Mouse (Mus musculus) kidney, adult 2 months (tissue): ENCODE measurements around the gene Kdm5a. TPM values are rescaled to one million over a fixed set of nuclear protein-coding genes. Genes with fewer than 3 reads are reported as not detected.

Source experiments
- DNase-seq: peaks from one replicate; pipeline ENCODE4 v3.0.0; 2021
- H3K27ac ChIP-seq: fragments of 200-500 bp; 2 replicates; pipeline ENCODE4 v1.5.1; 2012; ENCODE audit warnings: low read depth, low read length, control low read depth, inconsistent platforms; ENCODE audit not compliant: insufficient read depth
- H3K27me3 ChIP-seq: fragments of 200-500 bp; replicated peaks from 2 replicates; pipeline ENCODE4 v1.6.1; 2012; ENCODE audit warnings: mild to moderate bottlenecking, moderate library complexity, low read length, inconsistent platforms; ENCODE audit not compliant: control insufficient read depth, insufficient read depth
- H3K36me3 ChIP-seq: fragments of 200-500 bp; 2 replicates; pipeline ENCODE4 v1.6.1; 2012; ENCODE audit warnings: mild to moderate bottlenecking, moderate library complexity, low read length, inconsistent platforms; ENCODE audit not compliant: control insufficient read depth, insufficient read depth
- H3K4me1 ChIP-seq: fragments of 200-500 bp; 2 replicates; pipeline ENCODE4 v1.6.1; 2011; ENCODE audit warnings: low read length; ENCODE audit not compliant: control insufficient read depth, insufficient read depth
- H3K4me3 ChIP-seq: fragments of 200-500 bp; 2 replicates; pipeline ENCODE4 v1.5.1; 2011; ENCODE audit warnings: mild to moderate bottlenecking, low read depth, low read length, control low read depth; ENCODE audit not compliant: insufficient read depth
- CTCF ChIP-seq: fragments of 200-500 bp; conservative IDR thresholded peaks from 2 replicates; pipeline ENCODE4 v1.5.1; 2011; ENCODE audit warnings: low read depth, mild to moderate bottlenecking, control low read depth, low read length, moderate library complexity, mixed read lengths; ENCODE audit not compliant: insufficient read depth, insufficient read length
- POLR2A ChIP-seq: fragments of 200-500 bp; IDR thresholded peaks from one replicate; pipeline ENCODE4 v1.6.1; 2011; ENCODE audit warnings: low read depth, low read length, control low read depth
- WGBS: fragments of 180-500 bp; shearing (Covaris S2); methylation state at CpG from one replicate; pipeline ENCODE4 v1.1.7; 2018; 5-methylcytosine and 5-hydroxymethylcytosine counted together
- polyA plus RNA-seq: library from polyadenylated mRNA; depleted of rRNA; stranded (reverse); fragments of >200 nt; gene quantifications from 2 replicates; pipeline ENCODE4 v1.2.3, GENCODE M21; 2012; rRNA removed

Gene Kdm5a
- polyA plus RNA-seq = 3.5 and 4.3 TPM in 2 replicates

DNA sequence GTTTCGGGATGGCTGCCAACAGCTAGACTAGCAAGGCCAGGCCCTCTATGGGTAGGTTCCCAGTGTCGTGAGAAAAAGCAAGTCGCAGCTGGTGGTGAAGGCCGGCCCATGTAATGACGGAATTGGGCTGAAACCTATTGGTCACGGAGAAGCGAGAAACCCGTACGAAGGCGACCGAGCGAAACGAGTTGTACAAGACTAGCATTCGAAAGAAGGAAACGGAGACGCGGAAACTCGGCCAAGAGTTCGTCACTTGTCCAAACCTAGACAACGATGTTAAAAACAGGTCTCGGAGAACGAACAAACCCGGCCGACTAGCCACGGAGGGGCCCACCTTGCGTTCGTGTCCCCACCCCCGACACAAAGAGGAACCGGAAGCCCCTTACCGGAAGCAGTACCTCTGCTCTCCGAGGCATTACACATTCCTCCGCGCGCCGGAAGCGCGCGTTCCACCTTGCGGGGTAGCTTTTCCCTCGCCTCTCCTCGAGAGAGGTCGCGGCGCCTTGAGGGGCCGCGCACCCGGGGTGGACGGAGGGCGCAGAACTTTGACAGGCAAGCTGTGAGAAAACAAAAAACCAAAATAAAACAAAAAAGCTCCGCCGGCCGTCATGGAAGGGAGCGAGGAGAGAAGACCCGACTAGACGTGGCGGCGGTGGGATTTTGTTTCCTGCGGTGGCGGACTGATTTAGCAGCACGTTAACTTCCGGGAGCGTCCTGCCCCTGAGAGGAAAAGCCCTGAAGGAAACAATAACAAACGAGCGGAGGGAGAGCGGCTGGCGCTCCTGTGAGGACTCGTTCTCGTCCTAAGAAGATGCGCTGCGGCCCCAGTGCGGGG, at the start of gene Kdm5a, which contains the start of gene Ccdc77:
Gene Kdm5a, plus strand, starts transcription at position 437 of the 835 bp plus-strand sequence.
Gene Ccdc77, minus strand, starts transcription at position 687 of the 835 bp plus-strand sequence.
- WGBS = under 1% methylated on average over 71 of the region's 71 CpGs
- peak within 1 kb of the TSS; percentile 96 for H3K27ac ChIP-seq
- DNase-seq = peak; percentile 96

DNA sequence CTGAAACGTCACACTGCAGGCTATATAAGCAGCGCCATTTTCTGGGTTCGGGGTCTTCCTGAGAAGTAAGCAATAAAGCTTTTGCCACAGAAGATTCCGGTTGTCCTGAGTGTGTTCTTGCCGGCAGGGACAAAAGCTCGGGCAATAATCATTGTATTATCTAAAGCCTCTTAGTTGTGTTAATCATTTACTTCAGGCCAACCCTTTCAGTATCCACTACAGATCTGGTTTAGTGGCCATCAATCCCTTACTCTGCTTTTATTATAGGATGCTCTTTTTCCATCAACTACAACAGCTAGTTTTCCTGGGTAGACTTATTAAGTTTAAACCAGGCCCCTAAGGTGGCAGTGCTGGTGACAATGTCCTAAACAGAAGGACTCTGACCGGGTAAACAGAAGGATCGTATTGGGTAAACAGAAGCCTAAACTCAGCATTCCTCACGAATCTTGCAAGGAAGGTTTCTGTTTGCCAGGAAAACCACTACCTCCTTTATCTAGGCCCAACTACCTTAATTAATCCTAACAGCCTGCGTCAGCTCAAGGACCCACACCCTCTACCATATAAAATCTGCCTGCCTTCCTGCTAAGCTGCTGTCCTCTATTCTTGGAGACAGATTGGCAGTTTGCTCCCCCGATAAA, 45.5 kb upstream of the Kdm5a start:
- DNase-seq = no peak
- no peak overlapping the region for H3K27ac ChIP-seq
- WGBS = 65% methylated on average over 11 of the region's 11 CpGs

More for the DNA sequence above, at the start of gene Kdm5a, which contains the start of gene Ccdc77:
- peaks cover 2% of the 10 kb centered on the region; the same call in 1 of the 2 replicates for H3K36me3 ChIP-seq
- peak within 1 kb of the TSS; percentile 80 for H3K4me3 ChIP-seq
- peaks cover 9% of the 10 kb centered on the region; the same call in 1 of the 2 replicates for H3K4me1 ChIP-seq
- no peaks in the 10 kb centered on the region for H3K27me3 ChIP-seq
- peak; percentile 27; the same call in 1 of the 2 replicates for TF ChIP-seq CTCF
- TF ChIP-seq POLR2A = peak; percentile 91

DNA sequence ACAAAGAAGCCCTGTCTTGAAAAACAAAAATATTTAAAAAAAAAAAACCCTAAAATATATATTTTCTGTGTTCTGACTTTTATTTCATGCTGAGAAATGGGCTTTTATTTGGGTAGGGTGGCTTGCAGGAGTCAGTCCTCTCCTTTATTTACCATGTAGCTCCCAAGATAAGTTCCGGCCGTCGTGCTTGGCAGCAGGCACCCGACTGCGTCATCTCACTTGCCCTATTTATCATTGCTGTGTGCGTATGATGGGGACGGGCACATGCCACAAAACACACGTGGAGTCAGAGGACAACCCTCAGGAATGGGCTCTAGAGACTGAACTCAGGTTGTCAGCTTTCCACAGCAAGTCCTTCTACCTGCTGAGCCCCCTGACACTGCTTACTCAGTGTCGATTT, 44.8 kb upstream of the Kdm5a start:
- no peak overlapping the region for H3K4me3 ChIP-seq
- no peak overlapping the region for H3K27ac ChIP-seq
- H3K4me1 ChIP-seq = no peaks in the 10 kb centered on the region
- no peak for TF ChIP-seq CTCF
- no peak for TF ChIP-seq POLR2A
- WGBS = 87% methylated on average over 9 of the region's 9 CpGs
- H3K36me3 ChIP-seq = no peaks in the 10 kb centered on the region
- H3K27me3 ChIP-seq = no peaks in the 10 kb centered on the region
- DNase-seq = no peak

More for the DNA sequence above, 45.5 kb upstream of the Kdm5a start:
- Histone ChIP-seq H3K36me3 (no peaks in the 10 kb centered on the region), H3K4me3 (no peak overlapping the region), H3K4me1 (no peaks in the 10 kb centered on the region), H3K27me3 (no peaks in the 10 kb centered on the region)
- no peak for TF ChIP-seq CTCF
- no peak for TF ChIP-seq POLR2A

DNA sequence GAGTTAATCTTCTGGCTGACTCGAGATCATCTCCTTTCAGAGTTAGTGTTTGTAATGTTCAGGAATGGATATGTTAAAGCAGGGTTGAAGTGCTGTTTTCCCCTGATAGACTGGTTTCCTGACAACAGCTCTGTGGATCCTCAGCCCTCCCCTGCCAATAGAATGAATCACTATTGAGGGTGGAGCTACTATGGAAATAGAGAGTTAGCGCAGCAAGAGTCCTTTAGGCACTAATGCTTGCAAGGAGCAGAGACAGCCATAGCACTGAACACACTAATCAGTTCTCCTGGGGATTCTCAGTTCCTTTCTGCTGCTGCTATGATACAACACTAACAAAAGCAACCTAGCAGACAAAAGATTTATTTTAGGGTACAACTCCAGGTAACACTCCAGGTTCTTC, 43.6 kb upstream of the Kdm5a start:
- Histone ChIP-seq H3K4me3 (no peak overlapping the region), H3K27me3 (no peaks in the 10 kb centered on the region), H3K27ac (no peak overlapping the region), H3K4me1 (no peaks in the 10 kb centered on the region), H3K36me3 (no peaks in the 10 kb centered on the region)
- 78% methylated on average over 2 of the region's 2 CpGs for WGBS
- no peak for DNase-seq
- TF ChIP-seq POLR2A (no peak), CTCF (no peak)

DNA sequence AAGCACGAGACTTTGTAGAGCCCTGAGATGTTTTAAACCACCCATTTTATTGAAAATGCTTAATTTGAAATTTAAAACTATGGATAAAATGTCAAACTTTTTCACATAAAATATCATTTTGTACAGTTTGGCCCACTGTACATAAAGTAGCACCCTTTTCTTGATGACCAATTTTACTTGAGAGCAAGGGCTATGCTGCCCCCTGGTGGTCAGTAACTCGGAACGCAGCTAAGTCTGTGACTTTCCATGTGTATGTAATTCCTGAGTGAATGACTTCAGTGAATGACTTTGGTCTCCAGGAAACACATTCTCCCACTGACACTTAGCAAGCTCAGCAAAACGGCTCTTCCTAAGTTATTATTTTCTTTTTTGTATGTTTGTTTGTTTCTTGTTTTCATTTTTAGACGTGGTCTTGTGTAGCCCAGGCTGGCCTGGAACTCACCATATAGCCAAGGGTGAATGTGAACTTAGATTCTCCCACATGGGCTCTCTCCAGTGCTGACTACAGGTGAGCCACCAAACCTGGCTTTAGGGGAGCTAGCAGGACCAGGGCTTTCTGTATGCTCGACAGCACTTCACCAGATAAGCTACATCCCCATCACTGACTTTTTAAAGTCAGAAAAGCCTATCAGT, 39.5 kb upstream of the Kdm5a start:
- TF ChIP-seq POLR2A = no peak
- peak; percentile 90 for TF ChIP-seq CTCF
- no peak overlapping the region for H3K27ac ChIP-seq
- peak; percentile 76 for DNase-seq
- H3K36me3 ChIP-seq = peaks cover 2% of the 10 kb centered on the region; the same call in 1 of the 2 replicates
- 29% methylated on average over 6 of the region's 6 CpGs for WGBS
- no peaks in the 10 kb centered on the region for H3K4me1 ChIP-seq
- no peaks in the 10 kb centered on the region for H3K27me3 ChIP-seq
- H3K4me3 ChIP-seq = no peak overlapping the region

DNA sequence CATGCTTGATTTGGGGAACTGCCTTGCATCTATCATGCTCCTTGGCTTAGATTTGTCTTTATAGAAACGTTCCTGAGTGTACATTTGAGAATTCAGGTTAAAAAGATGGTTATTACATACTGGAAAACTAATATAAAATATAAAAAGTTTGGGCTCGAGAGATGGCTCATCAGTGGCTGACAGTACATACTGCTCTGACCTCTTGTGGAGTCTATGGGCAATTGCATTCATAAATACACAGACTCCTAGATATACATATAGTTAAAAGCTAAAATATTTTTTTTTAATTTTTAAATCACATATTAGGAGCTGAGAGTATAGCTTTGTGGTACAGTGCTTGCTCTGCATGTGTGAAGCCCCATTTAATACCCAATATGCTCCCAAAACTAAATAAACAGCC, 31.6 kb upstream of the Kdm5a start:
- Histone ChIP-seq H3K4me1 (no peaks in the 10 kb centered on the region), H3K27ac (no peak overlapping the region), H3K36me3 (peaks cover 2% of the 10 kb centered on the region), H3K4me3 (no peak overlapping the region), H3K27me3 (no peaks in the 10 kb centered on the region)
- DNase-seq = no peak
- no peak for TF ChIP-seq CTCF
- TF ChIP-seq POLR2A = no peak
- WGBS = 70% methylated on average over 2 of the region's 2 CpGs
